Mouse (Mus musculus) G1E (cell line): ENCODE measurements around the gene Gatad2b.

Source experiments
- CTCF ChIP-seq: IDR thresholded peaks from 2 replicates; pipeline ENCODE4 v1.5.1; 2012; ENCODE audit warnings: low read depth, low read length, inconsistent platforms, mixed read lengths
- GATA1 ChIP-seq: IDR thresholded peaks from 2 replicates; pipeline ENCODE4 v1.6.1; 2012; ENCODE audit warnings: borderline replicate concordance, low read length, inconsistent platforms, mixed read lengths
- TAL1 ChIP-seq: conservative IDR thresholded peaks from 2 replicates; pipeline ENCODE4 v1.6.1; 2012; ENCODE audit warnings: low read depth, low read length, inconsistent platforms, mixed read lengths

- TF ChIP-seq CTCF (no peak), TAL1 (no peak), GATA1 (no peak)
Observed at GRCm38 (mm10) chr3:90278211-90278610, 14.8 kb upstream of the Gatad2b start.
